Mouse (Mus musculus) right cerebral cortex, adult 2 months (tissue): ENCODE data around the gene Tango2.

Experiments used
- DNase-seq, 2 experiments: peaks; one replicate each; pipeline ENCODE4 v3.0.0; 2021 to 2022; ENCODE audit warnings: low spot score in 2 of 2

Gene Tango2

DNA sequence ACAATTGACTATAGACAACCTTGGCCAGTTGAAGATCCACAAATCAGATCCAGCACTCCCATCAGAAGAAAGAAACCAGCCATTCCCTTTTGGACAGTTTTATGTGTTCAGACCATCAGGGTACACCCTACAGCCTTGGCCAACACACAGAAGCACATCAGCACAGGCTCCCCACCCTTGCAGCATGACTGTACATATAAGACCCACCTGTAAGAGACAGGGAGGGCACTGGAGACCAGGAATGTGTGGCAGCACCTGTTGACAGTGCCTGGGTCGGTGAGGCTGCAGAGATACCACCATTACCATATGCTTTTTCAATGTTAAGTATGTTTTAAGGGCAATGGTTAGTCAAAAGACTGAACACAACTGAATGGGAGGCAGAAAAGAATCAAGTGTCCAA, 94.0 kb downstream of the Tango2 start:
- no peak for DNase-seq

DNA sequence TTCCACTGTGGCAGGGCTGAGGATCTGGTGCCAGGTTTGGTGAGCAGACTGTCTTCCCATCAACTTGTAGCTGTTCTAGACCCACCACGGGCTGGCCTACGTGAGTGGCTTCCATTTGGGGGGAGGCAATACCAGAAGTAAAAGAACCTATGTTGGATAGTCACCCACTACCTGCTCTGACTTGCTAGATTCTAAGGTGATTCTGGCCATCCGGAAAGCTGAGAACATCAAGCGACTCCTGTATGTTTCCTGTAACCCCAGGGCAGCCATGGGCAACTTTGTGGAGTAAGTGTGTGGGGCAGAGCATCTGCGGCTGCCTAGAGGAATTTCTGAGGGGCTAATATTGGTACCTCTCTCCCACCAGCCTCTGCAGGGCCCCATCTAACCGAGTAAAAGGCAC, 95.2 kb downstream of the Tango2 start:
- no peak for DNase-seq

- DNase-seq, result no peak
These were observed 96.8 kb downstream of the Tango2 start for GRCm38 (mm10) chr16:18250828-18251790.
